Mouse (Mus musculus) erythroid progenitor cell, adult 5-6 weeks (primary cell): ENCODE measurements around the gene Sdhc. TPM values are rescaled to one million over a fixed set of nuclear protein-coding genes. Genes with fewer than 3 reads are reported as not detected.

ENCODE experiments used
- ATAC-seq: replicated peaks from 2 replicates; pipeline ENCODE4 v1.8.0; 2016; ENCODE audit warnings: moderate number of reproducible peaks, mild to moderate bottlenecking, moderate TSS enrichment, inconsistent platforms; ENCODE audit not compliant: poor library complexity, low FRiP score, severe bottlenecking
- total RNA-seq, 2 experiments: library from RNA; stranded (forward) in 1 of 2; stranded (reverse) in 1 of 2; fragments of 150-400 nt in 1 of 2; fragments of 186-747, 209-891 nt in 1 of 2; gene quantifications; 2 replicates each; pipeline versions ENCODE4 v1.2.3 to v1.2.4; 2015 to 2017; ENCODE audit warnings: low replicate concordance in 2 of 2

Sdhc gene
- 50.8 and 70.4 TPM in 2 replicates for total RNA-seq (2015; ENCODE audit: low replicate concordance)
- 4.7 and 14.6 TPM in 2 replicates for total RNA-seq (2017; ENCODE audit: low replicate concordance)

GRCm38 (mm10) chr1:171149974-171150760 lies at the start of gene Sdhc, which contains the start of gene Mpz:
TSS of gene Sdhc (minus strand) at chr1:171150603.
TSS of gene Mpz (plus strand) at chr1:171150711.
- ATAC-seq = peak; percentile 98

GRCm38 (mm10) chr1:171199532-171199931 lies 49.1 kb upstream of the Sdhc start:
- ATAC-seq = no peak

GRCm38 (mm10) chr1:171195887-171196397 lies 45.5 kb upstream of the Sdhc start, which contains the start of gene Pcp4l1:
TSS of gene Pcp4l1 (minus strand) at chr1:171196268.
- no peak; the same call in 1 of the 2 replicates for ATAC-seq

DNA sequence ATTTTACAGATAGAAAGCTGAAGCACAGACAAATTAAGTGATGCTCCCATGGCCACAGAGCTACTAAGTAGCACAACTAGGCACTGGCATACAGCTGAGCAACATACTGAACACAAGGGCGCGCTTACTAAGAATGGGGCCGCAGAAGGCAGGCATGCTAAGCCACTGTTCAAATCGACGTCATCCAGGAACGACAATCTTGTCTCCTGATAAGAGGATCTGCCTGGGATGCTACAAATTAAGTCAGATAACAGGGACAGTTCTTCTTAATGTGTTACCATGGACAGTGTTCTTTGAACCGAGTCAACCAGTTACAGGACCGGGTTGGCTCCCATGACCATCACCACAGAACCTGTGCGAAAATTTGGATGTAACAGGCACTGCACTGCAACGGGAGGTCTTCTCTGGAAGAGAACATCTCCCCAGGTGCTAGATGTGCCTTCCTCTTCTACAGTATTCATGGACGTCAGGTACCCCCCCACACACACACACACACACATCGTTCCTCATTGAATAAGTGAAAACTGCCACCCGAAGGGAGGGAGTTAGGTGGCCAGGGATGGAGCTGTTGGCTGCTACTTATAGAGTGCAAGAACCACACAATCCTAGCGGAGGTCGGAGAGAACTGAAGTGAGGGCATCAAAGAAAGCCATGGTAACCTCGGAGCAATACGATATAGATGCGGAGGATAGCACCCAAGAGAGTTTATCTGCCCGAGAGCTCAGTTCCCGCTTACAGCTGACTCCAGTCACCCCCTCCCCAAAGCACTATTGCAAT lies 44.8 kb upstream of the Sdhc start:
- no peak for ATAC-seq

DNA sequence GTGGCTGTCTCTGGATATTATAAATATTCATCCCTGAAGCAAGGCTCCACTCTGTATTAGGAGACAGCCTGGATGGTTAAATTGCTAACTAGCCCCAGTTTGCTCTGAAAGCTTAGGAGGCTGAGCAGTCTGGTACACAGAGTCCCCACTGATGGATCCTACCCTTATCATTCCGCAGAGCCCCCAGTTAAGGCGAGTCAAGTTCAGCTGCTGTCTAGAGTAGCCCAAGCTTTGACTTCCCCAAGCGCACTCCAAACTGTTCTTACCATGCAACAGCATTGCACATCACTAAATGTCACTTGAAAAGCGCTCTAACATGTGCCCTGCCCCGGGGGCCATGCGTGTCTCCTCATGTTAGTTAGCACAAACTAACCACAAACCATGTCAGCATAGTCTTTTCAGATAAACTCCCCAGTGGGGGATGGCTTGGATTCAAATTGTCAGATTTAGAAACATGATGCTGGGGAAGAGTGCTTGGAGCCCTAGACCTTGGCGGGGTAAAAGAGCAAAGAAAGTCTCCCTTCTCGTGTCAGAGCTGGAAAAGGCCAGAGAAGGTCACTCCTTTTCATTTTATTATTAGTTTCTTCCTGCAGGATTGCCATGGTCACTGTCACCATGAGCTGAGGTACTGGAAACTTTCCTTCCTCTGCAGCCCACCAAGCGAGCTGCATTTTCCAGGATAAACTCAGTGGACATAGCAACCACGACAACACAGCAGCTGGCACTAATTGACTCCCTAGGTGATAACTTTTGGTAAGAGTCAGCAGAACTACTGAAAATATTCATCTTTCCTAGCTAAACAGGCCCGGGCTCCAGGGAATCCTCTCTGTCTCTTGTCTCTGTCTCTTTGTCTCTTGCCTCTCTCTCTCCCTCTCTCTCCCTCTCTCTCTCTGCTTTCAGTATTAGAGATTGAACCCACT lies 43.8 kb upstream of the Sdhc start:
- ATAC-seq = no peak

GRCm38 (mm10) chr1:171193093-171193840 lies 42.9 kb upstream of the Sdhc start:
- no peak for ATAC-seq

DNA sequence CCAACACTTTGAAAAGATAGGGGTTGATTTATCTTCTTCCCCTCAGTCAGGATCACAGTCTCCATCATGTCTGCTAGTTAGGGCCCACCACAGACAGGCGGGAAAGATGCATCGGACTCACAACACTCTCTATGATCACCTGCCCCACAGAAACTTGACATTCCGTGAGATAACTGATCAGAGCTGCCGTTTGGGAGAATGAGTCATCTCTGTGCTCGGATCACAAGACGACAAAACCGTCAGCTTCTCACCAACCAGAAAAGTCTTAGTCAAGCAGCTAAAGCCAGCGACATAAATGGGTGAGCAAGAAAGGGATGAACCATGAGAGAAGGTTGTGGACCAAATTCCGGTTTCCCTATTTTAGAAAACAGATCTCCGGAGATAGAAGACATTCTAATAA lies 41.9 kb upstream of the Sdhc start:
- no peak for ATAC-seq

DNA sequence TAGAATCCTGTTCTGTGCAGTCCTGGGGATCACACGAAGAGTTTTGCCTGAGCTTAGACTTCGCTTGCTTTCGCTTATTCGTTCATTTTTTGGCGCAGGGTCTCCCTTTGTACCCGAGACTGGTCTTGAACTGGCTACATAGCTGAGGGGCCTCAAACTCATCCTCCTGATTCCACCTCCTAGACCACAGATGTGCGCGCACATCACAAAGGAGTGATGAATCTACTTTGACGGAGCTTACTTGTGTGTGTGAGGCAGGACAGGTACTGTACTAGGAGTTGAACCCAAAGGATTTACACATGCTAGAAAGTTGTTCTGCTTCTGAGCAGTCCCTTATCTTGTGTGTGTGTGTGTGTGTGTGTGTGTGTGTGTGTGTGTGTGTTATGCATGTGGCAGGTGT lies 40.4 kb upstream of the Sdhc start:
- no peak for ATAC-seq

- ATAC-seq = no peak
Observed at GRCm38 (mm10) chr1:171189476-171190114, 39.2 kb upstream of the Sdhc start.

DNA sequence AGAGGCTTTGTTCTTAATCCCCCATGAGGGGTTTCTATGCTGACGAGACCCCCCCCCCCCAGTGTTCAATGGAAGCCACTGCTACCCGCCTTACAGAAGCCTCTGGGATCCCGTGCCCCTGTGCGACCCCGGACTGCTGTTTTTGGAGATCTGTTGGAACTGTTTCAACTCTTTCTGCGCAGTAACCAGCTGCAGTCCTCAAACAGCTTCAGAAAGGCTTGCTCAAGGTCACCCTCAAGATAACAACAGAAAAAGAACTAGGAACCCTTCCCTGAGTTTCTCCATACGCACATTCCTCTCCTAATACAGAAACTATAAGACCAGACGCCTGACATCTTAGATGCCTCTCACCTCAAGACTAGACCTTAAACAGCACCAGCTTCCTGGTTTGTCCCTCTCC lies 38.6 kb upstream of the Sdhc start:
- ATAC-seq = no peak

- no peak for ATAC-seq
Observed at GRCm38 (mm10) chr1:171187851-171188700, 37.7 kb upstream of the Sdhc start.

DNA sequence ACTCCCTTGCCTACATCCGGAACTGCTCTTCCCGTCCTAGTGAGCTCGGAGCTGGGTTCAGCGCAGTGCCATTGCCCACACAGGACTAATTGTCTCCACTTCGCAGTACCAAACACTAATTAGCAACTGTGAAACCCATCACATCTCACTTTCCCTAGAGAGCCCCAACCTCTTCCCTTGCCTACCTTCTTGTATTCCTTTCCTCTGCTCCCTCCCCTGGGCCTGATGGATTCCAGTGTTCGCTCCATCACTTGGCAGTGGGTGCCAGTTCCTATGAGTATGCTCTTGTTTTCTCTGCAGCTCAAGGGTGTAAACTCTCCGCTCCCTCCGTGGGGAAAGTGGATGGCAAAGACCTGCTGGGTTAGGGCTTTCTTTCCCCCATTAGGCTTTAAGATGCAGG lies 35.3 kb upstream of the Sdhc start:
- ATAC-seq = no peak

- ATAC-seq = no peak
Observed at GRCm38 (mm10) chr1:171184314-171184713, 33.9 kb upstream of the Sdhc start.

GRCm38 (mm10) chr1:171183620-171184019 lies 33.2 kb upstream of the Sdhc start:
- no peak for ATAC-seq

- ATAC-seq = no peak
Observed at GRCm38 (mm10) chr1:171183025-171183424, 32.6 kb upstream of the Sdhc start.

- ATAC-seq = no peak
Observed at GRCm38 (mm10) chr1:171179487-171180171, 29.2 kb upstream of the Sdhc start.

DNA sequence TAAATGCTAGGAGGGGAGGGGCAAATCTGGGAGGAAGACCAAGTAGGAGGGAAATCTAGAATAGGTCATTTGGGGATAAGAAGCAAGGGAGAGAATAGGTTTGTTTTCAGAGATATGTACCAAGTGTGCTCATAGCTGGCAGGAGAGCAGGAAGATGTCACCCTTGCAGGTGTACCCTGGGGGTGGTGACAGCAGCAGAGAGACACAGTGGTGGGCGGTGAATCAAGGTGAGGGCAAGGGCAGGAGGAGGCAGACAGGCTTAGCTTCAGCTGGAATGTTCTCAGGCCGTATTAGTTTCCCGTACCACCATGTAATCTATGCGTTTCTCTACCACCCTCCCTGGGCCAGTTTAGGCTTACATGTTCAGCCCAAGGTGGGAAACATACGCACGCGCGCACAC lies 22.4 kb upstream of the Sdhc start:
- ATAC-seq = no peak
